Mouse (Mus musculus) ES-Bruce4 (cell line): Measurements from ENCODE around the gene Snd1. TPM values are rescaled to one million over a fixed set of nuclear protein-coding genes. Genes with fewer than 3 reads are reported as not detected.
A peak's percentile ranks its signal among the peaks of the same experiment; 100 is the strongest.

ENCODE experiments used
- H3K27ac ChIP-seq: 2 replicates; pipeline ENCODE4 v1.5.1; 2012; ENCODE audit warnings: low read length, inconsistent platforms; ENCODE audit not compliant: insufficient read depth
- H3K27me3 ChIP-seq: 2 replicates; pipeline ENCODE4 v1.6.1; 2012; ENCODE audit warnings: mild to moderate bottlenecking, low read length, inconsistent platforms; ENCODE audit not compliant: control insufficient read depth, poor library complexity, insufficient read depth, severe bottlenecking
- H3K36me3 ChIP-seq: 2 replicates; pipeline ENCODE4 v1.6.1; 2012; ENCODE audit warnings: inconsistent platforms, mild to moderate bottlenecking, low read length, moderate library complexity; ENCODE audit not compliant: control insufficient read depth, poor library complexity, insufficient read depth, severe bottlenecking
- H3K4me1 ChIP-seq: one replicate; pipeline ENCODE4 v1.8.1; 2011; ENCODE audit warnings: low read length; ENCODE audit not compliant: control insufficient read depth, insufficient read depth
- H3K4me3 ChIP-seq: 2 replicates; pipeline ENCODE4 v1.5.1; 2011; ENCODE audit warnings: low read depth, mild to moderate bottlenecking, low read length
- H3K9ac ChIP-seq: 2 replicates; pipeline ENCODE4 v1.6.1; 2012; ENCODE audit warnings: low read depth, mild to moderate bottlenecking, inconsistent platforms; ENCODE audit not compliant: poor library complexity, severe bottlenecking
- H3K9me3 ChIP-seq: replicated peaks from 2 replicates; pipeline ENCODE4 v1.6.1; 2012; ENCODE audit warnings: mild to moderate bottlenecking, low read length, inconsistent platforms; ENCODE audit not compliant: control insufficient read depth, poor library complexity, insufficient read depth, severe bottlenecking
- CTCF ChIP-seq: IDR thresholded peaks from one replicate; pipeline ENCODE4 v1.8.1; 2011; ENCODE audit warnings: low read depth, low read length
- EP300 ChIP-seq: IDR thresholded peaks from 2 replicates; pipeline ENCODE4 v1.6.1; 2011; ENCODE audit warnings: low read depth, low read length; ENCODE audit not compliant: insufficient read depth
- POLR2A ChIP-seq: IDR thresholded peaks from one replicate; pipeline ENCODE4 v1.8.1; 2011; ENCODE audit warnings: low read length; ENCODE audit not compliant: insufficient read depth
- polyA plus RNA-seq: library from polyadenylated mRNA; stranded (reverse); fragments of >200 nt; gene quantifications from 2 replicates; pipeline ENCODE4 v1.2.4, GENCODE M21; 2011; ENCODE audit warnings: low read depth; ENCODE audit not compliant: missing spikeins, insufficient read depth, insufficient read length

Gene Snd1
- polyA plus RNA-seq, 1 experiment: 155 TPM

- H3K36me3 ChIP-seq: no peaks in the 10 kb centered on the region
- H3K4me3 ChIP-seq: no peak overlapping the region
- no peak overlapping the region for H3K27ac ChIP-seq
- no peaks in the 10 kb centered on the region; the same call in 1 of the 2 replicates for H3K27me3 ChIP-seq
- no peaks in the 10 kb centered on the region for H3K9me3 ChIP-seq
- no peak overlapping the region for H3K9ac ChIP-seq
- H3K4me1 ChIP-seq: no peaks in the 10 kb centered on the region
- 0 out of 2 replicates have a peak, but pooled peaks have one; percentile 37 for TF ChIP-seq EP300
- TF ChIP-seq CTCF: peak; percentile 93
- no peak for TF ChIP-seq POLR2A
These were observed 480.6 kb downstream of the Snd1 start for GRCm38 (mm10) chr6:28955581-28955980.

- H3K36me3 ChIP-seq: no peaks in the 10 kb centered on the region
- TF ChIP-seq POLR2A: no peak
- no peak for TF ChIP-seq EP300
- TF ChIP-seq CTCF: no peak
- no peak overlapping the region for H3K9ac ChIP-seq
- H3K27me3 ChIP-seq: no peaks in the 10 kb centered on the region; the same call in 1 of the 2 replicates
- H3K9me3 ChIP-seq: no peaks in the 10 kb centered on the region
- H3K4me3 ChIP-seq: no peak overlapping the region
- H3K4me1 ChIP-seq: no peaks in the 10 kb centered on the region
- no peak overlapping the region for H3K27ac ChIP-seq
These were observed 482.5 kb downstream of the Snd1 start for GRCm38 (mm10) chr6:28957486-28957885.

- H3K9ac ChIP-seq: no peak overlapping the region
- H3K9me3 ChIP-seq: no peaks in the 10 kb centered on the region
- no peaks in the 10 kb centered on the region for H3K36me3 ChIP-seq
- no peaks in the 10 kb centered on the region for H3K27me3 ChIP-seq
- H3K27ac ChIP-seq: no peak overlapping the region
- H3K4me1 ChIP-seq: no peaks in the 10 kb centered on the region
- no peak overlapping the region for H3K4me3 ChIP-seq
- TF ChIP-seq POLR2A: no peak
These were observed 488.2 kb downstream of the Snd1 start for GRCm38 (mm10) chr6:28963178-28963577.

- Histone ChIP-seq H3K27me3 (no peaks in the 10 kb centered on the region), H3K36me3 (no peaks in the 10 kb centered on the region), H3K4me3 (no peak overlapping the region), H3K27ac (no peak overlapping the region), H3K9me3 (no peaks in the 10 kb centered on the region), H3K9ac (no peak overlapping the region), H3K4me1 (no peaks in the 10 kb centered on the region)
- no peak for TF ChIP-seq EP300
- no peak for TF ChIP-seq POLR2A
- no peak for TF ChIP-seq CTCF
These were observed 490.3 kb downstream of the Snd1 start for GRCm38 (mm10) chr6:28965264-28965663.

- no peak for TF ChIP-seq EP300
- no peak for TF ChIP-seq POLR2A
- no peak for TF ChIP-seq CTCF
- H3K27me3 ChIP-seq: no peaks in the 10 kb centered on the region
- H3K4me1 ChIP-seq: no peaks in the 10 kb centered on the region
- H3K4me3 ChIP-seq: no peak overlapping the region
- H3K9me3 ChIP-seq: no peaks in the 10 kb centered on the region
- no peak overlapping the region for H3K27ac ChIP-seq
- no peak overlapping the region for H3K9ac ChIP-seq
- no peaks in the 10 kb centered on the region for H3K36me3 ChIP-seq
These were observed 494.7 kb downstream of the Snd1 start for GRCm38 (mm10) chr6:28969615-28970014.

GRCm38 (mm10) chr6:28970711-28971110 lies 495.8 kb downstream of the Snd1 start:
- TF ChIP-seq EP300: no peak
- TF ChIP-seq CTCF: no peak
- no peak for TF ChIP-seq POLR2A
- Histone ChIP-seq H3K4me3 (no peak overlapping the region), H3K9me3 (no peaks in the 10 kb centered on the region), H3K4me1 (no peaks in the 10 kb centered on the region), H3K9ac (no peak overlapping the region), H3K27ac (no peak overlapping the region), H3K36me3 (no peaks in the 10 kb centered on the region), H3K27me3 (no peaks in the 10 kb centered on the region)
